Mouse (Mus musculus): ENCODE measurements around the gene Vgll4. TPM values are rescaled to one million over a fixed set of nuclear protein-coding genes. Genes with fewer than 3 reads are reported as not detected.

The Vgll4 gene
- total and polyA plus RNA-seq, 3 experiments, result 34.6 to 73.7 (median 37.3) TPM

- Histone ChIP-seq H3K4me2 (ENCODE audit: insufficient read depth, low read depth, poor library complexity, severe bottlenecking) (no peak overlapping the region), H3K79me2 (replicated peaks; ENCODE audit: control insufficient read depth, extremely low read depth, insufficient read depth, poor library complexity, severe bottlenecking) (no peaks in the 10 kb centered on the region), H3K9ac (ENCODE audit: insufficient read depth, low read depth) (no peak overlapping the region), H3K27me3 (replicated peaks) (no peaks in the 10 kb centered on the region), H3K36me3 (replicated peaks in 1 of 2; ENCODE audit: control insufficient read depth in 1 of 2, insufficient read depth in 1 of 2, low read length in 1 of 2) (peaks cover 0 to 5% of the 10 kb centered on the region in 2 experiments), H3K9me3 (replicated peaks; ENCODE audit: low read length) (peaks cover 10% of the 10 kb centered on the region), H3K4me1 (ENCODE audit: control insufficient read depth in 1 of 2, insufficient read depth in 2 of 2) (peaks cover 9 to 66% of the 10 kb centered on the region in 2 experiments), H3K4me3 (replicated peaks in 1 of 3; ENCODE audit: low read depth in 2 of 3, low read length in 2 of 3, poor library complexity in 1 of 3) (no peak overlapping the region), H3K27ac (ENCODE audit: insufficient read depth, low read depth) (no peak overlapping the region)
- DNase-seq (ENCODE audit: extremely low read depth), result no peak
- dilution Hi-C loops (cut with MboI; ENCODE audit: extremely low pct_ligation_motif_present, extremely low pct_unique_long_range_greater_than_20kb, low sequenced_read_pairs), result no loop called here
- in situ Hi-C loops (cut with MboI; ENCODE audit: low pct_ligation_motif_present, low pct_unique_long_range_greater_than_20kb, low sequenced_read_pairs), result no loop called here
- TF ChIP-seq USF1 (IDR thresholded peaks at IDR 0.05; ENCODE audit: low read depth, low read length) (no peak), CHD2 (IDR thresholded peaks at IDR 0.05; ENCODE audit: low read length) (no peak), POLR2AphosphoS2 (IDR thresholded peaks at IDR 0.05; ENCODE audit: low read depth, low read length) (no peak), UBTF (IDR thresholded peaks at IDR 0.05; ENCODE audit: low read depth, low read length) (no peak), JUND (conservative IDR thresholded peaks at IDR 0.05; ENCODE audit: low read depth, low read length) (no peak), PAX5 (IDR thresholded peaks at IDR 0.05; ENCODE audit: low read length) (no peak), JUN (IDR thresholded peaks at IDR 0.05; ENCODE audit: insufficient read depth, low read depth, low read length) (no peak), POLR2A (IDR thresholded peaks at IDR 0.05; ENCODE audit: low read depth, low read length) (no peak), MEF2A (IDR thresholded peaks at IDR 0.05; ENCODE audit: borderline replicate concordance, low read depth, low read length) (no peak), EP300 (IDR thresholded peaks at IDR 0.05; ENCODE audit: low read length) (no peak), RCOR1 (conservative IDR thresholded peaks at IDR 0.05; ENCODE audit: low read depth, low read length) (no peak), IRF4 (IDR thresholded peaks at IDR 0.05; ENCODE audit: low read depth, low read length) (no peak), BHLHE40 (IDR thresholded peaks at IDR 0.05; ENCODE audit: low read depth, low read length) (no peak), MAFK (IDR thresholded peaks at IDR 0.05; ENCODE audit: insufficient replicate concordance, low read length) (no peak), RAD21 (IDR thresholded peaks at IDR 0.05; ENCODE audit: low read depth, low read length) (no peak)
Observed at GRCm38 (mm10) chr6:114835344-114835743, 134.4 kb downstream of the Vgll4 start.

DNA sequence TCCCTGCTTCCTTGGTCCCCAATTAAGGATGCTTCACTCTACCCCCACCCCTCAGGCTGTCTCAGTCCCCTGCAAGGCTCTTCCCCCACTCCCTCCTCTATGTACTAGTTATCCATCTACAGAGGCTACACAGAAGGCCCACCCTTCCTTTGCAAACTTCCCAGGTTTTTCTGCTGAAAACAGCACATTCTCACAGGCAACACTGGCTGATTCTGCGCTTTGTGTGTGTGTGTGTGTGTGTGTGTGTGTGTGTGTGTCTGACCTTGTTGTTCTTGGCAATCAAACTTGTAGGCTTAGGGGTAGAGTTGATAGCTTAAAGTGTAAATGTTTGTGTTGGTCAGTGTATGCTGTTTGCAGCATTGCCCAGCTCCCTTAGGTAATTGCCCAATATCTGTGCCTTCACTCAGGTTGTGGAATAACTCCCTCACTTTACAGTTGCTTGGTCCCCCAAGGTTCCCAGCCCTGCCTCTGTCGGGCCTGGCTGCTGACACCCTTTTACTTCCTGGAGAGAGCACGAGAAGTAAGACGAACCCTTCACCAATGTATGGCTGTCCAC, 135.9 kb downstream of the Vgll4 start:
- no peak overlapping the region for H3K4me2 ChIP-seq (ENCODE audit: insufficient read depth, low read depth, poor library complexity, severe bottlenecking)

More for the DNA sequence above, 135.9 kb downstream of the Vgll4 start:
- dilution Hi-C loops (cut with MboI; ENCODE audit: extremely low pct_ligation_motif_present, extremely low pct_unique_long_range_greater_than_20kb, low sequenced_read_pairs) (no loop called here), in situ Hi-C loops (cut with MboI; ENCODE audit: low pct_ligation_motif_present, low pct_unique_long_range_greater_than_20kb, low sequenced_read_pairs) (no loop called here)
- Histone ChIP-seq H3K27me3 (replicated peaks) (no peaks in the 10 kb centered on the region), H3K4me3 (replicated peaks in 1 of 3; ENCODE audit: low read depth in 2 of 3, low read length in 2 of 3, poor library complexity in 1 of 3) (no peak overlapping the region), H3K79me2 (replicated peaks; ENCODE audit: control insufficient read depth, extremely low read depth, insufficient read depth, poor library complexity, severe bottlenecking) (no peaks in the 10 kb centered on the region), H3K9ac (ENCODE audit: insufficient read depth, low read depth) (no peak overlapping the region), H3K4me1 (ENCODE audit: control insufficient read depth in 1 of 2, insufficient read depth in 2 of 2) (peaks cover 3 to 51% of the 10 kb centered on the region in 2 experiments; a peak in 3 of 4 replicates), H3K27ac (ENCODE audit: insufficient read depth, low read depth) (no peak overlapping the region), H3K36me3 (replicated peaks in 1 of 2; ENCODE audit: control insufficient read depth in 1 of 2, insufficient read depth in 1 of 2, low read length in 1 of 2) (peaks cover 0 to 3% of the 10 kb centered on the region in 2 experiments), H3K9me3 (replicated peaks; ENCODE audit: low read length) (peaks cover 8% of the 10 kb centered on the region)
- TF ChIP-seq ELF1 (IDR thresholded peaks at IDR 0.05; ENCODE audit: low read depth, low read length), result no peak
- TF ChIP-seq ZC3H11A (IDR thresholded peaks at IDR 0.05; ENCODE audit: low read depth, low read length), result no peak
- no peak for TF ChIP-seq MAZ (IDR thresholded peaks at IDR 0.05; ENCODE audit: low read depth, low read length)
- no peak for DNase-seq (ENCODE audit: extremely low read depth)

Measured in CH12.LX (cell line).